Comparison of ENCODE assay signal across 24 mouse cellular contexts in the genomic region with DNA sequence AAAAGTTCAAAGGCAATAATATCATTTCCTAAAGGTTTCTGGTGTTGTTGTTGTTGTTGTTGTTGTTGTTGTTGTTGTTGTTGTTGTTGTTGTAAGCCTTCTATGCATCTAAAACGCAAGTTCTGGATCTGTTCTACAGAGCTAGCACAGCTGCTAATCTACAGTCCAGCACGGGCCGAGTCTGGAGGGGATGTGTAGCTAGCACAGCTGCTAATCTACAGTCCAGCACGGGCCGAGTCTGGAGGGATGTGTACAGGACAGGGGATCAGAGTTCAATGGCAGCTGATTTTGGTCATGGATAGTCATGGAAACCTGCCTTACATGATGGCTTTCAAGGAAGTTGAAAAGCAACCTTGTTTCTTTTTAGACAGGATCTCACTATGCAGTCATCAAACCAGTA.
"Had no signal": no experiment of that assay in that cellular context is flagged by ENCODE, and none has a peak within 500 bp of the region (broad histone marks: within the 10 kb centered on the region; RNA-seq: fewer than 3 reads in every experiment).

No protein-coding gene starts in this region.

- H3K4me3 ChIP-seq: gastrocnemius, adult 2 months; heart, embryonic 10.5 days; heart, embryonic 12.5 days; hindbrain, embryonic 10.5 days; hindbrain, embryonic 12.5 days; intestine, embryonic 15.5 days; kidney, embryonic 15.5 days; layer of hippocampus, adult 2 months; left cerebral cortex, adult 2 months; limb, embryonic 10.5 days; limb, embryonic 12.5 days had no signal

- H3K9me3 ChIP-seq: heart, embryonic 10.5 days; heart, embryonic 12.5 days; hindbrain, embryonic 10.5 days; hindbrain, embryonic 12.5 days; intestine, embryonic 15.5 days; kidney, embryonic 15.5 days; limb, embryonic 10.5 days; limb, embryonic 12.5 days had no signal

- H3K4me2 ChIP-seq: heart, embryonic 12.5 days; hindbrain, embryonic 12.5 days; hindbrain, embryonic 14.5 days; intestine, embryonic 15.5 days; kidney, embryonic 15.5 days; limb, embryonic 12.5 days had no signal

- H3K4me1 ChIP-seq: heart, embryonic 10.5 days; heart, embryonic 12.5 days; hindbrain, embryonic 10.5 days; hindbrain, embryonic 12.5 days; intestine, embryonic 15.5 days; kidney, embryonic 15.5 days had no signal

- DNase-seq: gastrocnemius, adult 2 months; gastrocnemius, postnatal 10 days; gastrocnemius, postnatal 25 days; heart, adult 18-20 months; heart, postnatal 10 days; heart, postnatal 4 days; kidney, adult 18-20 months; kidney, adult 9 months; kidney, postnatal 4 days had no signal

- H3K27ac ChIP-seq: gastrocnemius, adult 2 months; heart, embryonic 10.5 days; hindbrain, embryonic 10.5 days; hindbrain, embryonic 12.5 days; hindbrain, embryonic 14.5 days; intestine, embryonic 15.5 days; kidney, embryonic 15.5 days; kidney, postnatal 0 days; layer of hippocampus, adult 2 months; left cerebral cortex, adult 2 months; limb, embryonic 10.5 days; limb, embryonic 12.5 days had no signal

- ATAC-seq: hindbrain, embryonic 16.5 days; inflammation-experienced regulatory T-cells, adult 6 months; intestine, embryonic 15.5 days; intestine, postnatal 0 days had no signal

- H3K36me3 ChIP-seq: heart, embryonic 10.5 days; heart, embryonic 12.5 days; hindbrain, embryonic 10.5 days; hindbrain, embryonic 12.5 days; intestine, embryonic 15.5 days; kidney, embryonic 15.5 days; limb, embryonic 10.5 days; limb, embryonic 12.5 days had no signal

- H3K27me3 ChIP-seq: heart, embryonic 12.5 days; intestine, embryonic 15.5 days; kidney, embryonic 15.5 days; limb, embryonic 12.5 days had no signal

- H3K9ac ChIP-seq: heart, embryonic 12.5 days; hindbrain, embryonic 12.5 days; hindbrain, embryonic 14.5 days; intestine, embryonic 15.5 days; kidney, embryonic 15.5 days; limb, embryonic 12.5 days had no signal
